Mouse (Mus musculus) intestine, postnatal 0 days (tissue): Measurements from ENCODE around the gene Lin7a. TPM values are rescaled to one million over a fixed set of nuclear protein-coding genes. Genes with fewer than 3 reads are reported as not detected.

Experiments
- ATAC-seq: fragments of 200-750 bp; cut with Nextera tagmentation; 2 replicates; pipeline ENCODE4 v1.8.0; 2017; ENCODE audit warnings: mild to moderate bottlenecking, moderate TSS enrichment, moderate library complexity
- H3K27ac ChIP-seq: fragments of 300-500 bp; sonication (generic); 2 replicates; pipeline ENCODE4 v1.5.1; 2014; ENCODE audit warnings: mild to moderate bottlenecking, low read depth, low read length, moderate library complexity
- H3K27me3 ChIP-seq: fragments of 300-500 bp; sonication (generic); replicated peaks from 2 replicates; pipeline ENCODE4 v1.6.1; 2014; ENCODE audit warnings: low read length, mixed read lengths; ENCODE audit not compliant: control insufficient read depth, insufficient read depth
- H3K36me3 ChIP-seq: fragments of 300-500 bp; sonication (generic); 2 replicates; pipeline ENCODE4 v1.6.1; 2014; ENCODE audit warnings: mild to moderate bottlenecking, moderate library complexity; ENCODE audit not compliant: control insufficient read depth, insufficient read depth
- H3K4me1 ChIP-seq: fragments of 300-500 bp; sonication (generic); replicated peaks from 2 replicates; pipeline ENCODE4 v1.6.1; 2014; ENCODE audit warnings: antibody characterized with exemption, low read length, mixed read lengths; ENCODE audit not compliant: control insufficient read depth, insufficient read depth
- H3K4me2 ChIP-seq: fragments of 300-500 bp; sonication (generic); replicated peaks from 2 replicates; pipeline ENCODE4 v1.6.1; 2014; ENCODE audit warnings: low read depth, mild to moderate bottlenecking, moderate library complexity
- H3K4me3 ChIP-seq: fragments of 300-500 bp; sonication (generic); 2 replicates; pipeline ENCODE4 v1.5.1; 2014; ENCODE audit warnings: low read depth, low read length
- H3K9ac ChIP-seq: fragments of 300-500 bp; sonication (generic); 2 replicates; pipeline ENCODE4 v1.6.1; 2014; ENCODE audit warnings: mild to moderate bottlenecking, low read depth, low read length
- H3K9me3 ChIP-seq: fragments of 300-500 bp; sonication (generic); 2 replicates; pipeline ENCODE4 v1.6.1; 2016; ENCODE audit warnings: mixed run types; ENCODE audit not compliant: control insufficient read depth
- CTCF ChIP-seq: sonication (generic); IDR thresholded peaks from 2 replicates; pipeline ENCODE4 v1.5.1; 2016; ENCODE audit warnings: low read depth, mild to moderate bottlenecking, control low read depth, antibody characterized with exemption, moderate library complexity
- WGBS: fragments of 180-500 bp; shearing (Covaris S2); extraction: QIAGEN DNeasy Blood & Tissue Kit; methylation state at CpG from one replicate; pipeline ENCODE4 v1.1.7; 2014; 5-methylcytosine and 5-hydroxymethylcytosine counted together
- polyA plus RNA-seq: library from polyadenylated mRNA; unstranded; fragments of >200 nt; fragmentation: Nextera tagmentation; extraction: Ambion mirVana; gene quantifications from 2 replicates; pipeline ENCODE4 v1.2.1, GENCODE M21; 2015

The Lin7a gene
- polyA plus RNA-seq, 1 experiment from 2014 or later = 0.90 TPM

GRCm38 (mm10) chr10:107235496-107235895 is 36.0 kb upstream of the Lin7a start:
- Histone ChIP-seq H3K9ac (no peak overlapping the region), H3K4me2 (no peak overlapping the region), H3K4me3 (no peak overlapping the region), H3K27me3 (no peaks in the 10 kb centered on the region), H3K4me1 (no peaks in the 10 kb centered on the region), H3K9me3 (no peaks in the 10 kb centered on the region), H3K27ac (no peak overlapping the region), H3K36me3 (no peaks in the 10 kb centered on the region)
- 81% methylated on average over 3 of the region's 3 CpGs for WGBS
- TF ChIP-seq CTCF = no peak
- no peak for ATAC-seq

GRCm38 (mm10) chr10:107236211-107236610 is 35.3 kb upstream of the Lin7a start:
- H3K4me2 ChIP-seq = no peak overlapping the region
- ATAC-seq = no peak
- H3K9ac ChIP-seq = no peak overlapping the region
- TF ChIP-seq CTCF = no peak
- no peak overlapping the region for H3K4me3 ChIP-seq
- H3K27ac ChIP-seq = no peak overlapping the region
- H3K36me3 ChIP-seq = no peaks in the 10 kb centered on the region
- H3K4me1 ChIP-seq = no peaks in the 10 kb centered on the region
- no peaks in the 10 kb centered on the region for H3K9me3 ChIP-seq
- 83% methylated on average over 4 of the region's 4 CpGs for WGBS
- H3K27me3 ChIP-seq = no peaks in the 10 kb centered on the region

- WGBS = 70% methylated on average over 2 of the region's 2 CpGs
- Histone ChIP-seq H3K9ac (no peak overlapping the region), H3K27me3 (no peaks in the 10 kb centered on the region), H3K4me1 (no peaks in the 10 kb centered on the region), H3K36me3 (no peaks in the 10 kb centered on the region), H3K9me3 (no peaks in the 10 kb centered on the region), H3K4me2 (no peak overlapping the region), H3K27ac (no peak overlapping the region), H3K4me3 (no peak overlapping the region)
- TF ChIP-seq CTCF = no peak
- no peak for ATAC-seq
These were observed 34.4 kb upstream of the Lin7a start for GRCm38 (mm10) chr10:107237076-107237475.

GRCm38 (mm10) chr10:107237736-107238135 is 33.8 kb upstream of the Lin7a start:
- ATAC-seq = no peak
- Histone ChIP-seq H3K36me3 (no peaks in the 10 kb centered on the region), H3K4me3 (no peak overlapping the region), H3K27ac (no peak overlapping the region), H3K4me2 (no peak overlapping the region), H3K27me3 (no peaks in the 10 kb centered on the region), H3K9me3 (no peaks in the 10 kb centered on the region), H3K4me1 (no peaks in the 10 kb centered on the region), H3K9ac (no peak overlapping the region)
- no peak for TF ChIP-seq CTCF
- WGBS = 100% methylated on average over 1 of the region's 1 CpGs

- H3K27me3 ChIP-seq = no peaks in the 10 kb centered on the region
- ATAC-seq = no peak
- WGBS = 78% methylated on average over 2 of the region's 2 CpGs
These were observed 33.2 kb upstream of the Lin7a start for GRCm38 (mm10) chr10:107238151-107238860.

GRCm38 (mm10) chr10:107238861-107239435 is 32.5 kb upstream of the Lin7a start:
- no peak for ATAC-seq
- 69% methylated on average over 3 of the region's 3 CpGs for WGBS

More at GRCm38 (mm10) chr10:107238151-107238860, 33.2 kb upstream of the Lin7a start:
- H3K9me3 ChIP-seq = no peaks in the 10 kb centered on the region
- no peak overlapping the region for H3K27ac ChIP-seq
- no peak overlapping the region for H3K4me2 ChIP-seq
- no peak overlapping the region for H3K9ac ChIP-seq
- no peak for TF ChIP-seq CTCF
- no peaks in the 10 kb centered on the region for H3K4me1 ChIP-seq
- no peak overlapping the region for H3K4me3 ChIP-seq
- no peaks in the 10 kb centered on the region for H3K36me3 ChIP-seq

More at GRCm38 (mm10) chr10:107238861-107239435, 32.5 kb upstream of the Lin7a start:
- Histone ChIP-seq H3K4me1 (no peaks in the 10 kb centered on the region), H3K4me2 (no peak overlapping the region), H3K4me3 (no peak overlapping the region), H3K36me3 (no peaks in the 10 kb centered on the region), H3K27me3 (no peaks in the 10 kb centered on the region), H3K9ac (no peak overlapping the region), H3K9me3 (no peaks in the 10 kb centered on the region), H3K27ac (no peak overlapping the region)
- TF ChIP-seq CTCF = no peak
